ENCODE assay signal across 14 mouse cellular contexts in genomic region chr13:57433848-57434247, GRCm38 (mm10).
"Had no signal": no experiment of that assay in that cellular context is flagged by ENCODE, and none has a peak within 500 bp of the region (broad histone marks: within the 10 kb centered on the region; RNA-seq: fewer than 3 reads in every experiment).

No protein-coding gene starts in this region.

- H3K4me1 ChIP-seq: neural tube, embryonic 15.5 days; stomach, embryonic 15.5 days had no signal

- DNase-seq: right cerebral cortex, adult 18-20 months; right cerebral cortex, postnatal 14 days; right cerebral cortex, postnatal 25 days; right cerebral cortex, postnatal 4 days; spleen, adult 18-20 months; thymus, adult 18-20 months; thymus, adult 2 months; thymus, postnatal 14 days; thymus, postnatal 25 days; thymus, postnatal 36 days; thymus, postnatal 4 days had no signal

- H3K27me3 ChIP-seq: neural tube, embryonic 15.5 days; stomach, embryonic 15.5 days had no signal

- H3K4me3 ChIP-seq: neural tube, embryonic 15.5 days; stomach, embryonic 15.5 days had no signal

- H3K9me3 ChIP-seq: neural tube, embryonic 15.5 days; stomach, embryonic 15.5 days had no signal

- H3K36me3 ChIP-seq: neural tube, embryonic 15.5 days; stomach, embryonic 15.5 days had no signal

- H3K27ac ChIP-seq: neural tube, embryonic 15.5 days; stomach, embryonic 15.5 days; stomach, postnatal 0 days had no signal
